Mouse (Mus musculus) olfactory bulb, adult 2 months (tissue): Measurements from ENCODE around the gene Sidt1.

ENCODE experiments used
- CTCF ChIP-seq: fragments of 200-500 bp; IDR thresholded peaks from 2 replicates; pipeline ENCODE4 v1.5.1; 2012; ENCODE audit warnings: low read depth, mild to moderate bottlenecking, low read length, moderate library complexity; ENCODE audit not compliant: insufficient read depth
- POLR2A ChIP-seq: fragments of 200-500 bp; IDR thresholded peaks from 2 replicates; pipeline ENCODE4 v1.6.1; 2012; ENCODE audit warnings: mild to moderate bottlenecking, low read depth, low read length, moderate library complexity; ENCODE audit not compliant: insufficient read depth

DNA sequence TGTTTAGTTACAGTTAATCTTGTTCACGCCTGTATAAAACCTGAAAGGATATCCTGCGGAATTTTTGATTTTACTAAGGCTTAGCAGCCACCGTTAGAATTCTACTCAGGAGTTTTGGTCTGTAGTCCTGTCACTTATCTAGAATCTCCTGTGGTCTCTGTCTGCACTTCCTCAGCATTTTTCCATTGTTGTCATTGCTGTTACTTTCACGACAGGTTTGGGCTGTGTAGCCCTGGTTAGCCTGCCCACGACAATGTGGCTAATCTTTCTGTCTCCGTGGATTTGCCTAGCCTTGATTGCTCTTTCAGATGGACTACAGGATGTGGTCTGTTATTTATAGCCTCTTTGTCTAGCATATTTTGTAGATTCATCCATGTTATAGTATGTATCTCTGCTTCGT lies 23.3 kb upstream of the Sidt1 start:
- TF ChIP-seq CTCF: no peak
- TF ChIP-seq POLR2A: no peak
